Mouse (Mus musculus) frontal cortex, postnatal 10 days (tissue): Measurements from ENCODE around the gene Gm10300.

Experiments
- DNase-seq, 2 experiments: peaks; one replicate each; pipeline ENCODE4 v3.0.0; 2022; ENCODE audit warnings: low spot score in 2 of 2, mixed read lengths in 1 of 2

The Gm10300 gene

DNA sequence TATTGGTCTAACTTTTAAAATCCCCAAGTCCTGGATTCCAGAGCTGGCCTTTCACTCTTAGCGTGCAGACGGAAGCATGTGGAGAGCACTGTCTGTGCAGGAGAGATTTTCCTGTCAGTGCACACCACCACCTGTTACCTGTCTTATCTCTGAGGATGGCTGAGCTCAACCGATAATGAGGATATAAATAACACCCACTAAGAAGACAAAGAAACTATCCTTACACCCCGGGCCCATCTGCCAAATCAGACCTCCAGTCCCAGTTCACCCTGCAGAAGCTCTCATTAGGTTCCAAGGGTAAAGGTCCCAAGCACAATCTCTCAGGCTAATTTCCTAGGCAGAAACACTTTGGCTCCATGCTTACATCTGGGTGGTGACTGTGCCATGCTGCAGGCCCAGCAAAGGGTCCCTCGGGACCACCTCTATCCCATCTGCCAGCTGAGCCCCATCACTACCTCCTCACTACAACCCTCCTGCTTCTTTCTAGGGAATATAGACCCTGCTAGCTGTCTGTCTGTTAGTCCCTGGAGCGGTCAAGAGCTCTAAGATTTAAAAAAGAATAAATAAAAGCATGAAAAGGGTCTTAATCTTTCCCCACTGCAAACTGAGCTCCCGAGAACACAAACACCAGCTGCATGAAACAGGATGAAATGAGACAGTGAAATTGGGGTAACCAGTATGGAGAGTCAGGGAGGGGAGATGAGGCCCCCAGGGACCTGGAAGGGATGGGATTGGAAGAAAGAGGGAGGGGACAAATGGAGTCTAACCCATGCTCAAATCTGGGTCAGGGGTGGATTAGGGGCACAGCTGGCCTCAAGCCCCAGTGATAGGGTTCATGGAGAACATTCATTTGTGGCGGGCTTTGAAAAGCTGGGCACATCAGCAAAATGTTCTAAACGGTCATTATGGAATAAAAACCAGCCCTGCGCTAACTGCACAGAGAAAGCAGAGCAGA is 22.9 kb upstream of the Gm10300 start:
- DNase-seq, result no peak

DNA sequence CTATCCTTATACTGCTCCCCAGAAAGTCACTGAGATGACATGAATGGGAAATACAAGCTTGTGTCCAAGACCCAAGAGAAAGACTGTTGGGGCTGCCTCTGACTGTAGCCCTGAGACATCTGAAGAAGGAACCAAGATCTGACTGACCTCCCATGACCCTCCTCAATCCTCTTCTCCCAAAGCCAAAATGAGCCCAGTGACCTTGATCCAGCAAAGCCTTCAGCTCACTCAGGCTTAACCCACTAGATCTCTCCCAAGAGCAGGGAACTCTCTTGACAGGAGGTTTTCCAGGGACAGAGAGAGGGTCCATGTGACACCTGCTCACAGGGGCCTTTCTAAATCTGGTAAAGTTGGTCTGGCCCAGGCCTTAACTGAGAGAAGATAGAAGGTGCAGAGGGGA is 17.2 kb upstream of the Gm10300 start:
- no peak for DNase-seq

DNA sequence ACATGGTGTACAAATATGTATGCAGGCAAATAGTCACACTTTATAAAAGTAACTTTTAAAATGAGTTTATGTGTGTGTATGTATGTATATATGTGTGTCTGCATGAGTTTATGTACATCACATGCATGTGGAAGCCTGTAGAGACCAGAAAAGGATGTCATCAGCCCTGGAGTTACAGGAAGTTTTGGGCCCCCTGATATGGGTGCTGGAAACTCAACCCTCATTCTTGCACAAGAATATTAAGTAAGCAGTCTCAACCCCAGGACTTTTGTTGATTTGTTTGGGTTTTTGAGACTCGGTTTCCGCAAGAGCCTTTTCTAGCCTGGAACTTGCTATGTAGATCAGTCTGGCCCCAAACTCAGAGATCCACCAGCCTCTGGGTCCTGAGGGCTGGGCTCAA is 15.0 kb upstream of the Gm10300 start:
- no peak for DNase-seq

DNA sequence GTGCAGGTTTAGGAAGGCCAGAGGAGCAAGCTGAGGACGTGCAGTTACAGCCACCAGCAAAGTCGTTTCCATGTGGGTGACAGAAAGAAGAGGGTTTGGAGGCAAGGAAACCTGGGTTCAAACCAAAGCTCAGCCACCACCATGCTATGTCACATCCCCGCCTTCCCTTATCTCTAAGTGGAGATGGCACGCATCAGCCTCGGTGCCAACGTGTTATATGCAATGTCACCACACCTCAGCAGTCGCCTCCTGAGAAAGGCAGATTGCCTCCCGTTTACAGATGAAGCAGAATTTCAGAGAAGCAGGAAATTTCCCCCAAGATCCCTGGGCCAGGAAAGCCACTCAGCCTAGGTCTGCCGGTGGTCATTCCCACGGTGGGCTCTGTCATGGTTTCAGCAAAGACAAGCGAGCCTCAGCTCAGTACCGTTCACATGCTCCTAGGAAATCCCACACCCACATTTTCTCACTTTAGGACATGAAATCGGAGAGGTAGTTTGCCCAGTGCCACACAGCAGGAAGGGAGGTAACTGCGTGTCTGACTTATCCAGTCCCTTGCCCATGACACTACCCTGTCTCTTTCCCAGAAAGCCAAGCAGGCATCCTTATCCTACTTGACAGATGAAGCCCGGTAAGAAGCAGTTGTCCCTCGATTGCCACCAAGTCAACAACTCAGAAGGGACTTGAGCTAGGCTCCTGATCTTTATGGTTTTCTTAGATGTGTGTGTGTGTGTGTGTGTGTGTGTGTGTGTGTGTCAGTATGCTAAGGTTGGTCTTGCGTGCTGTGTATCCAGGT is 14.3 kb upstream of the Gm10300 start:
- DNase-seq, result no peak

DNA sequence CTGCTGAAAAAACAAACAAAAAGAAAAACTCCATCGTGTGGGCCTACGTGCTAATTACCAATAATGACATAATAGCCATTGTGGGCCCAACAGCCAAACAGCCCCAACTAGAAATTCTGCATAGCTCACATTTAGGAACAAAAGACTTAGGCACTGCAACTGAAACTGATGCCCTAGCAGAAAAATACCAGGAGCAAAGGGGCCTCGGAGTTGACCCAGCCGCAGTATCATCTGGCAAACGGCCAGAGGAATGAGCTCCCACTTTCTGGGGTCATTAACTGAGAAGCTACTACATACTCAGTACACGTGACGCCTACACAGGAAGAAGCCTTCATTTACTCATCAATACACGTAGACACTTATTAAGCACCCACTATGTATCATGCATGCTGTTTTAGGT is 12.2 kb upstream of the Gm10300 start:
- no peak for DNase-seq

DNA sequence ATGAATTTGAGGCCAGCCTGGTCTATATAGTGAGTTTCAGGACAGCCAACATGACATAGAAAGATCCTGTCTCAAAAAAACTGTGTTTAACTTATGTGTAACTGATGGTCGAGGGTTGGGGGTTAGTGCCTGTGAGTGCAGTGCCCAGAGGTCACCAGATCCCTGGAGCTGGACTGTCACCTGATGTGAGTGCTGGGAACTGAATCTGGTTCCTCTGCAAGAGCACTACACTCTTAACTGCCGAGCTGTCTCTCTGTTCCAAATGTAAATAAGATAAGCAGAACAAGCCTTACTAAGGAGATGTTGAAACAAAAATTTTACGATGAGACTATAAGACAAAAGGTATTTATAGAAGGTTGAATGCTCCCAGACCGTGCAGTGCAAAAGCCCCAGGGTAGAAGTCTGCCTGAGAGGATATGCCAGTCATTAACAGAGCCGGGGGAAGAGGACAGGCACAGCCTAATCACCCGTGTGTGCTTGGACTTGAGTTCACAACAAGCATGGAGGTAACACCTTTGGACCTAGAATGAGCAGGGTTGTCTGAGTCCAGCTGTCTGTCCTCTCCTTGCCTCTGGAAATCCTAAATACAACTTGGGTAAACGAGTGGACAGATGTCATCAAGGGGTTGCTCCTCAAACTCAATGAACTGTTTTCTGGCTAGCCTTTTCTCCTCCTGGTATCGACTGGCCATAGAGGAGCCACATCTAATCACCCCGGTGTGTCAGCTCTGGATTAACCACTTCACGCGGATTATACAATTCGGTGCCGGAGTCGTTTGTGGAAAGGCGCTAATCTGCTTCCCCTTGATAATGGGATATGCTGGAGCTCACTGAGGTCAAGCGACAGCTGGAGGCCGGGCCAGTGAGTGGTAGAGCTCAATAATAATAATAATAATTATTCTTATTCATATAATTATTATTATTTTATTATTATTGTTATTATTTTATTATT is 11.3 kb upstream of the Gm10300 start:
- no peak for DNase-seq

DNA sequence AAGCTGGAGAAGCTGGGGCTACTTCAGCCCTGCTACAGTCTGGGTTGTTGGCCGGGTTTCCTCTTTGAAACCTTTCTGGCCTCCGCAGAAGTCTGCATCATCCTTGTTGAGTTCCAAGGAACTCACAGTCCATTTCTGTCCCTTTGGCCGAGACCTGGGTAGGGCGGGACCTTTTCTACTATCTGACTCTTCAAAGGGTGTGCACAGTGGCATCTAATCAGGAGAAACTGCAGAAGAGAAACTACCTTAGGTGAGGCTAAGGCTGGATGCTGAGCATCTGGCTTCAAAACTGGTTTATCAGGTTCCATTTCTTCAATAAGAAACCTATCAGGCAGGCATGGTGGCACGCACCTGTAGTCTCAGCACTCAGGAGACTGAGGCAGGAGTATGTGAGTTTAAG is 9.9 kb upstream of the Gm10300 start:
- no peak for DNase-seq

DNA sequence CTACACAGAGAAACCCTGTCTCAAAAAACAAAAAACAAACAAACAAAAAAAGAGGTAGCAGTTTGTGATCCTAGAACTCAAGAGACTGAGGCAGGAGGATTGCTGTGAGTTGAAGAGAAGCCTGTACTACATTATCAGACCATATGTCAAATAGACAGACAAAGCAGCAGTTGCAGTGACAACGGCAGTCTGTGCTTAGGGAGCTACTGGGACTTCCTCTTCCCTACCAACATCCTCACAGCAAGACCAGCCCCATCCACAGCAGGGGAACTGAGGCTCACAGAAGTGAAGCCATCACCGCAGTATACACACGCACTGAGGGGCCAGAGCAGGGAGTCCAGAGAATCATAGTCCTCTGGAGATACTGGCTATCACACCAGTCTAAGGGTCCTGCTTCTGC is 8.9 kb upstream of the Gm10300 start:
- no peak for DNase-seq

DNA sequence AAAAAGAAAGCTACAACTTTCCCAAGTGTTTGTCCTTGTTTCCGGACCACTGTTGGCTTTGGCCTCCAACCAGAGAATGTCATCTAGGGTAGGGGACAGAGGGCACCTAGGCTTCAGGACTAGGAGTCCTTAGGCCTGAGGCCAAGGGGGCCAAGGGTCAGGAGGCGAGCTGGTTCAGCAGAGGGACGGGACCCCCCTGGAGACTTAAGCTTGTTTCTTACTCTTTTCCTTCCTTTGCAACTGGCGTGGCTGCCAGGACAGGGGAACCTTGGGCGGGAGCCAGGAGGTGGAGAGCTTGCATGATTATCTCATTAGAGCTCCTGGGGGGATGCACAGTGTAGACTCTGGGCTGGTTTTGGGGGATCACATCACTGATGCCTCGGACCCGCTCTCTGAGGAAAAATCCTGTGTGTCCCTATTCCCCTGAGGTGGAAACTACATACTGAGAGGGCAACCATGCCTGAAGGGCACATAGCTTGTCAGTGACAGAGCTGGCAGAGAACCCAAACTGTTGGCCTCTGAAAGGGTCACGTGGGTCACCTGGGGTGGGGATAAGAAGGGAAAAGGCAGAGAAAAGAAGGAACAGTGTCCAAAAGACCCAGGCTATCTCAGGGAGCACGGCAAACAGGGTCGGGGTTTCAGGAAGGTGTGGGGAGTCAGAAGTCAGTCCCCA is 8.3 kb upstream of the Gm10300 start:
- no peak for DNase-seq

DNA sequence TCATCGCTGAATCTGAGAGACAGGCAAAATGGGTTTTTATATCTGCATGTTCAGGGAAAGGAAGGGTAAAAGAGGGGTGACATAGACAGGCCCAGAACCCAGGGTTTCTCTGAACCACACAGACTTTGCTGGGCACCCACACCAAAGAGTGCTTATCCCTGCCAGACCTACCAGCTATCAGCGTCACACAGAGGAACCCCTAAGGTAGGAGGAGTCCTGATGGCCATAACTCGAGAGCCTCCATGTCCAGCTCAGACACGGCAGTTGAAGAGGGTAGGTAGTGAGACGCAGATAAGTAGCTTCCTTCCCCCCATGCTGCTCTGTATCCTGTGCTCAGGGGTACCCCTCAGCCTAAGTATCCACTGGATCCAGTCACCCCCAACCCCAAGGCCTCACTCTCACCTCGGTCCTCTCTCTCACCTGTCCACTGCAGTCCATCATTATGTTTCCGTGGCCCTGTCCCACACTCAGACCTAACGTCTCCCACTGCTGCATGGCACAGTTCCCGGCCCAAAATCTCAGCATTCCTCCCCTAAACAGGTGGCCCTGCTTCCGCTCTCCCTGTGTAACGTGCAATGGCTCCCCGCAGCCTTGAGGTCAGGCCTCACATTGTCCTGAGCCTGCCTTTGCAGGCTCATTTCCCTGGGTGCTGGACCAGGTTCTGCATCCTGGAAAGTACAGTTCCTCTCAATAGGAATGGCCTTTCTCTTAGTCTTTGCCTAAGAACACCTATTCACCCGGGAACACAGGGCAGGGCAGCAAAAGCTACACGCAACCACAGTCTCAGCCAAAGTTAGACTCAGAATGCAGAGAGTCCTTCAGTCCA is 7.2 kb upstream of the Gm10300 start:
- no peak for DNase-seq

DNA sequence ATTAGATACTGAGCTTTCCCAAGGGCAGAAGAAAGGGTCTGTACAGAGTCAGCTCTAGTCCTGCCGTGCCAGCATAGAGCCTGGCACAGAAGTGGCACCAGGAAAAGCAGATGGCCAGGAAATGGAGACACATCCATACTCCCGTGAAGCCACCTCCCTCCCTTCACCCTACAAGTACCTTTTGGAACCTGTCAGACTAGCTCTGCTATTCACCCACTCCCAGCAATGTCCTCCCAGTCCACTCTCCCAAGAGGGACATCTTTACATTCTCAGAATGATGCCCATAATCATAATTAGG is 6.6 kb upstream of the Gm10300 start:
- DNase-seq, result no peak

DNA sequence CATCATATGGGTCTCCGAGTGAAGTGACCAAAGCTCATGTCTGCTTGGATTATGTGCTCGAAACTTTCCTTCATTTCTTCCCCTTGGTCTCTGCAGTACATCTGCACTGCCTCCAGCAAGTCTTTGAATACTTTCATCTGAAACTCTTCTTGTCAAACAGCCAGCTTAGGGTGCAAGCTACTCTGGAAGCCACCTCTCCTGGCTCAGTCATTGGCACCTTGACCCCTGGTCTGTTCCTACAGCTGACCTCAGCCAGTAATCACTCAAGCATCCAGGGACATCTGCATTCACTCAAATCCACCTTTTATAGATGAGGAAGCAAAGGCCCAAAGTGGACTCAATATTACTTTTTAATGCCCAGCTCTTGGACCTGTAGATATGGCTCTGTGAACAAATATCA is 2.8 kb upstream of the Gm10300 start:
- no peak for DNase-seq

DNA sequence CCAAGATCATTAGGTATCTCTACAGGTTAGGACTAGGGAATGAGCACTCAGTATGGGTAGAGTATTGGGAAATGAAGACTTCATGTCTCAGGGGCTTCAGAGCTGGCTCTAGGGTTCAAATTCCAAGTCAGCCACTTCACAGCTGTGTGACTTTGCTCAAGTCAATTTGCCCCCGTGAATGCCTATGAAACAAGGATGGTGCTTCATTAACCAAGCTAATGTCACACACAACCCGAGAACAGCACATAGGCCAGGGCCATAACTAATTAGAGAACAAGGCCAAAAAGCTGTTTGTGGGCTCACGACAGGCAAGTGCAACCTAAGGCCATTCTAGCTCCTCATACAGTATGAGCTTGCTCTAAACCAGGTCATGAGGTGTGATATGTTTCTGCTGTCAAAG is 2.3 kb upstream of the Gm10300 start:
- no peak for DNase-seq

DNA sequence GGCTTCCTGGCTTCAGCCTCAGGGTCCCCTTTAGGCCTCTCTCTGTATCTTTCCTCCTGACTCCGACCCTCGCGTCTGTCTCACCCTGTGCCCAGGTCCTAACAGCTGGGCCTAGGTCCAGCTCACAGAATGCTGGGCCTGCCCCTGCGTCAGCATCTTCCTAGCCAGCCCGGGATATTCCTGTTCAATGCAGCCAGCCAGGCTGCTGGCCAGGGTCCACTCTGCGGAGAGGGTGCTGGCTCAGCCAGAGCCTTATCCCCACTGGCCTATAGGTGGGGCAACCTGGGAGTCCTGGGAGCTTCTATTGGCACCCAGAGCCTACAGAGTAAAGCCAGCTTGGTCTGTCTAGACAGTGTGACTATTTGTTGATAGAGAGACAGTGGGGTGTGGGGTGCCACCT is 1.6 kb upstream of the Gm10300 start:
- DNase-seq, result no peak

DNA sequence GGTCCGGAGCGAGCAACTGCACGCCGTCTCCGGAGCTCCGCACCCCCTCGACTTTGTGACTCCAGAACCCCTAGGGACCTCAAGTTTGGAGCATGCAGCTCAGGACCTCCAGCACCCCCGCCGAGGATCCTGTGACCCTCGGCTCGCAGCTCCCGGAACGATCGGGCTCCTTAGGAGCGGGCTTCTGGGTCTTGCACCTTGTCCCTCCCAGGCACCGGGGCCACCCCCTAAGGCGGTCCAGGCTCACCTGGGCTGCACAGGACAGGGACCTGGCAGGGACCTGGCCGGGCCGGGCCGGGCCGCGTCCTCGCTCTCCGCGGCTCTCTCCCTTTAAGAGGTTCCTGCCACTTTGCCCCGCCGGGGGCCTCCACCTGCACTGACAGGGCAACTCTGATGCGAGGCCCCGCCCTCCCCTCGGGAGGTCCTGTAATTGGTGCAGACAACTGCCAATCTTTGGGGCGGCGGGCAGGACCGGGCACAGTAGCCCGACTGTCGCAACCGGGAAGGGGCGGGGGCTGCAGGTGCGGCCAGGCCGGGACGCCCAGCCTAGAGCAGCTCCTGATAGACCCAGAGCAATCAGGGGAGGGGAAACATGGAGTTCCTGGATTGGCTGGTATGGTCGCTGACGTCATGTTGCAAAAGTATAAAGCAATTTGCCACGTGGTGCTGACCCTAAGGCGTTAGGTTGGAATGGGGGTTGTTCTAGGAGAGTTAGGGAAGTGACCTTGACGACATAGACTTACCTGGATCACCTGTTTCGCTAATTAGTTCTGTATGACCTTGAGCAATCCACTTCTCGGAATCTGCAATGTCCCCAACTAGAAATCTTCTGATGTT is 654 bp downstream of the Gm10300 start, which contains the start of gene Epb41:
Epb41 (minus strand) TSS at position 389 of the 837 bp plus-strand sequence.
- DNase-seq, result peak; percentile 88 to 90

DNA sequence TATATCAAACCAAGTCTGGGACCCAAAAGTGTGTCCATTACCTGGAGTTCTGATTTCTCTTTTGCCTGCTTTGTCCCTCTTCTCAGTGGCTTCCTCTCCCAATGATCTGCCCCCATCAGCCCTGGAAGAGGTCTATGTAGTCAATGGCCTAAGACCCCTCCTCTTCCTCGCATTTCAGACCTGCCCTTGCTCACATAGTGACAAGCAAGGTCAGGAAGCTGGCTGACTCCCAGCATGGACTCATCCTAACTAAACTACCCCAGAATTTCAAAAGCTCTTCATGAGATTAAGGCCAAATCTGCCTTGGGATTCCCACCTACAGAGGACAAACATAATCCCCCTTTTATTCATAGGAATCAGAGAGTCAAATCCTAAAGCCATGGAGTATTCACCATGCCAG is 1.3 kb downstream of the Gm10300 start:
- no peak for DNase-seq

DNA sequence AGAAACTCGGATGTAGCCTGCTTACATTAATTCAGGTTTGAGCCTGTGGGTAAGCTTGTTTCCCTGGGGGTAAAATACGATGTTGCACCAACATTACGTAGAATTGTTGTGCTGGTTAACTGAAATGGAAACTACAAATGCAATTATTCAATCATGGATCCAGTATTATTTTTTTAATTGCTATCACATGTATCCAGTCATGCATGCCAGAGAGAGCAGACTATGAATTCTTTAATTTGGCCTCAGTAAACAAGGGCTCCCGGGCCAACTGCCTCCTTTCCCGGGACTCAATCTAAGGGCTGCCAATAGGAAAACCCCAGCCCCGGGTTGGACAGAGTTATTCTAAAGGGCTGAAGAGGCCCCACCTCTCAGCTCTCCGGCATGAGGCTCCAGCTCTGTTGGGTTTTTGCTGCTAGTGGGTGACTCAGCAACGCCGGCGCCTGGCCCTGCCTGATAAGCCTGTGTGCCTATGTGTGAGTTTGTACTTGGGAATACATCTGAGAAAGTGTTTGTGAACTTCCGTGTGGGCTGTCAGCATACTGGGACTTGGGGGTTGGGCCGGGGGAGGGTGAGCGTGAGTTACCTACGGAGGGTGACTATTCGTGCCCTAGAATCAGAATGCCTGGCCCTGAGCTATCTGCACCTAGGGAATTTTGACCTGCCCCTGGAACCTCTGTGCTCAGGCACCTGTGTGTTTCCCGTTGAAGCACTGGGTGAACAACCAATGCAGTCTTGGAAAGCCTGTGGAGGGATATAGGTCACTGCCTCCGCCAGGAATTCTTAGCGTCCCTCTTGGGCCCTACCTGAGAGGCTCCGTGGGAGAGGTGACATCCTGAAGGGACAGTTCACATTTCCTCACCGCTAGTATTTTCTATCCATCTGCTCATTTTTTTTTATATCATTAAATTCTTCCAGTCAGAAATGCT is 2.2 kb downstream of the Gm10300 start:
- no peak for DNase-seq

DNA sequence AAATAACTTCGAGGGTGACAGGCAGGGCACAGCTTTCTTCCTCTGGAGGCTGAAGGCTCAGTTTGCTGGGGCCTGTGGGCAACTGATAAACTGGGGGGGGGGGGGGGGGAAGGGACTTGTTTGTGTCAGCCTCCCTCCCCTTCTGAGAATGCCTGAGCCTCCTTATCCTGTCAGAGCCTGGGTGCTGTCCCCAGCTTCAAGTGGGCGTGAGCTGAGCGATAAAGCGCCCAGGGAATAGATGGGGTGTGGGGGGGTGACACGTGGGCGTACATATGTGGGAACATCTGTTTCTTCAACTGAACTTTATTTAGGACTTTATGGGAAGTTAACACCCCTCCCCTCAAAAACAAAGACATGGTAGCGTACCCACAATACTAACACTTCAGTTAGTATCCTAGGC is 2.9 kb downstream of the Gm10300 start:
- DNase-seq, result no peak
